Mouse (Mus musculus) c-Kit-negative CD71-positive TER-119-positive erythroid progenitor cells, embryonic 14.5 days (primary cell): Measurements from ENCODE around the gene Brinp1.
"Not testable (repeated sequence)": the region's sequence is repeated elsewhere in the genome, so short reads cannot be mapped to it uniquely, and the experiment has no call there.

Experiments used
- DNase-seq: peaks from one replicate; pipeline ENCODE4 v3.0.0-alpha.2; 2013; ENCODE audit warnings: low read depth, low spot score

The Brinp1 gene

DNA sequence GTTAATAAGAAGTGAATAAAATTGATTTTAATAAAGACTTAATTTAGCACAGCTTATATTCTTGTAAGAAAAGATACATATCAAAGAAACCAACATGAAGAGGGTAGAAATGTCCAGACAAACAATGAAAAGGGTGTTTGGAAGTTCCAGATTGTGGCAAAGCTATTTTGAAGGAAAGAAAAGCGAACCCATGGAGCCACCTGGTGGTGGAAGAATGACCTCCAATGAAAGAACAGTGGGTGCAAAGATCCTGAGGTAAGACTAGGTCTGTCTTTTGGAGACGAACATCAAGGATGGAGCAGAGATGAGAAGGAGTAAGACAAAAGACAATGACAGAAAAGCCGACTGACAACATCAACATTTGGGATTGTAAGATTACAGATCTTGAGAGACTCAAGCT lies 108.2 kb downstream of the Brinp1 start:
- no peak for DNase-seq

DNA sequence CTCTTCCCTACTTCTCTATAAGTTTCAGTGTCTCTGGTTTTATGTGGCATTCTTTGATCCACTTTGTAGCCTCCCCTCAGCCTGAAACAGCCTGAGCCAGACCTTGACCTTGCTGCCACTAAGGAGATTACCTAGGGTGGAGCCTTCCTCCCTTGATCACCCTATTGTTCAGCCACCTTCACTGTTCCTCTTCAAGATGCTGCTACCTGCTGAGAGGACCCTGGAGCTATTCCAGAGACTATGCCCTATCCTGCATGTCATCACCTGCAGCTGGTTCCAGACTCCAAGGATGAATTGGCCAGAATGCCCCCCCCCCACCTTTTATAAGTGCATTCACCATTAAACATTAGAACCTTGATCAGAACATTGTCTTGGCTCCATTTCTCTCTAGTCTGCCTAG lies 140.2 kb downstream of the Brinp1 start:
- DNase-seq, result not testable (repeated sequence)

DNA sequence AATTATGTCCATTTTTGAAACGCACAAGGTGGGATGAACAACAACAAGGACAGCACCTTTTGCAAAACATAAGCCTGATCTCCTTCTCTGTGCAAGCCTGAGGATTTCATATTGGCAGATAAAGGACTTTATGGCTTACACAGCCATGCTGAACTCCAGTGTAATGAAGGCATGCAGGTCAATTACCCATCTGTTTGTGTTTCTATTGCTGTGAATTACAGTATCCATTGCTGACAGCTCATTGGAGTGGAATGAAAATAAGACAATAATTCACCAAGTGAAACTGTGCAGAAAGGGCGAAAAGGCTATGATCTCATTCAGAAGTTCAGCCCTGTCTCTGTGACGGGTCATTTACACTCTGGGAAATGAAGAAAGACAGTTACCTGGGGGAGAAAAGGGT lies 147.7 kb downstream of the Brinp1 start:
- DNase-seq, result no peak

- no peak for DNase-seq
Measured at GRCm38 (mm10) chr4:68801923-68802855, 152.0 kb downstream of the Brinp1 start.

DNA sequence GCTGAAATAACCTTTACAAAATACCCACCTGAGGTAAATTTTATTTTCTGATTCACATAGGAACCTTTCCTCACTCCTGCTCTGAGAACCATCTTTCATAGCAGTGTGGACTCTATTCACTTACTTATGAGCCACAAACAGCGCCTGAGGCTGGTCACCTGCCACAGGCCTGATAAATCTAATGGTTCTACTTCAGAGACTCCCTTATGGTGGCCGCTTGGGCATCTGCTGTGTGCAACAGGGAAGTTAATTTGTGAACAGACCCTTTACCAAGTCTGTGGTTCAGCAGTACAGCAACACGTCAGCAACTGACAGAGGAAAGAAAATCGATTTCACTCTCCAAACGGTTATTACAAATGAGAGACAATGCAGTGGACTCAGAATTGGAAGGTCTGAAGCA lies 164.2 kb downstream of the Brinp1 start:
- no peak for DNase-seq

GRCm38 (mm10) chr4:68788477-68788999 lies 165.7 kb downstream of the Brinp1 start:
- DNase-seq, result no peak

- DNase-seq, result no peak
Measured at GRCm38 (mm10) chr4:68787642-68788041, 166.6 kb downstream of the Brinp1 start.

- no peak for DNase-seq
Measured at GRCm38 (mm10) chr4:68768256-68768655, 185.9 kb downstream of the Brinp1 start.

GRCm38 (mm10) chr4:68767393-68767792 lies 186.8 kb downstream of the Brinp1 start:
- DNase-seq, result no peak

DNA sequence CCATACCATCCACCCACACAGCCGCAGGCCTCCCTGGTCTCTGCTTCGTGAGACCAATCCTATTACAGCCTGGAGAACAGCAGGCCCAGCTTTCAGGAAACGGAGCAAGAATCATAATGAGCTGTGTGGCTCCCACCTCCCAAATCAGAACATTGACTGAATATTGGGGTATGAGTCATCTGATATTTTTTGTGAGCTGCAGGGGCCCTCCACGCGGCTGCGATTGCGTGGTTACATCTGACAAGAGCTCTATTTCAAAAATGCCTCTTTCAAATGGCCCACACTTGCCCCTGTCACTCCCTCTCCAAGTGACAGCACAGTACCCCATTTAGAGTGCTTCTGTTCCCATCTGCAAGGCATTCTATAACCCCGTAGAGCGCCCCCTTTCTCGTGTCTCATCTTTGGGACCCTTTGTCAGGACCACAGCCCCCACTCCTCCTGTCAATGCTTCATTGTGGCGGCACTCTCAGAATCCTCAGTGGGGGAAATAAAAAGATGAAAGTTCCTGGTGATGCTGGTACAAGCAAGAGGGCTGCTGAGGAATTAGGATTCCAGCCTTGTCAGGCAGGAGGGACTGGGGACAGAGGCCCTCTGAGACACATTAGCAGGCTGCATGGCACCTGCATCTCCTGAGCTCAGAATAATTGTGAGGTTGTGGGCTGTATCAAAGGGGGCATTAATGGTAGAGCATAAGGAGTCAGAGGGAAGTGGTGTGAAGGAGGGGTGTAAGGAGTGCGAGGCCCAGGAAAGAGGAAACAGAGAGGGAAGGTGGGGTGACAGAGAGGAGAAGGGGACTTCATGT lies 188.2 kb downstream of the Brinp1 start:
- no peak for DNase-seq

- DNase-seq, result no peak
Measured at GRCm38 (mm10) chr4:68764937-68765336, 189.3 kb downstream of the Brinp1 start.

GRCm38 (mm10) chr4:68720983-68721382 lies 233.2 kb downstream of the Brinp1 start:
- no peak for DNase-seq
